Mouse (Mus musculus) intestine, embryonic 16.5 days (tissue): ENCODE results near the gene Dynlt3. TPM values are rescaled to one million over a fixed set of nuclear protein-coding genes. Genes with fewer than 3 reads are reported as not detected.

Experiments used
- polyA plus RNA-seq: library from polyadenylated mRNA; unstranded; fragments of >200 nt; fragmentation: Nextera tagmentation; extraction: Ambion mirVana; gene quantifications from 2 replicates; pipeline ENCODE4 v1.2.1, GENCODE M21; 2015

The Dynlt3 gene
- polyA plus RNA-seq, 1 experiment from 2014 or later = 65.1 TPM

Other genes with a start within 250 kb of the Dynlt3 start
- 3.7 and 4.3 TPM in 2 replicates for gene Cybb, start 175.2 kb downstream of the Dynlt3 start, polyA plus RNA-seq
- not detected in 2 replicates for gene H2al1o, start 90.6 kb downstream of the Dynlt3 start, polyA plus RNA-seq
- gene Hypm, start 183.9 kb upstream of the Dynlt3 start, polyA plus RNA-seq = not detected in 2 replicates
- not detected in 2 replicates for gene H2al3, start 186.7 kb upstream of the Dynlt3 start, polyA plus RNA-seq
- gene Sytl5, start 222.6 kb upstream of the Dynlt3 start, polyA plus RNA-seq = 1.3 and 1.4 TPM in 2 replicates